Mouse (Mus musculus): ENCODE results near the gene Tpp2. TPM values are rescaled to one million over a fixed set of nuclear protein-coding genes. Genes with fewer than 3 reads are reported as not detected.
A peak's percentile ranks its signal among the peaks of the same experiment; 100 is the strongest.

Gene Tpp2
- polyA plus RNA-seq, 1 experiment from 2014 or later, result 18.8 TPM

DNA sequence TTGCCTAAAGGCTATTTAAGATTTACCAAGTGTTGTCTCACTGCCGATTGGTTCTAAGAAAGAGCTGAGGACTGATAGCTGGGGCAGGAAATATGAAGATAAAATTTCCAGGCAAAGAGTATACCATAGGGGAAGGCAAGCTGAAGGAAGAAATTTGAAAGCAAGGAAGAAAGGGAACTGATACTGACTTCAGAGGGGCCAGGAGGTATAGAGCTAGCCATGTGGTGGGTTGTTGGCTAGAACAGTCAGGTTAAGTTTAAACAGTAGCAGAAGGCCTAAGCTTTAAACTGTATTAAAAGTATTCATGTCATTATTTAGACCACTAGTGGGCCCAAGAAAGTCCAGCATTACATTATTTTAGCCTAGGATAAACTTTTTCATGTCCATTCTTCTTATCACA, 31.0 kb upstream of the Tpp2 start:
- ATAC-seq, result no peak
- no peaks in the 10 kb centered on the region for H3K9me3 ChIP-seq (ENCODE audit: control insufficient read depth)
- H3K27me3 ChIP-seq (replicated peaks; ENCODE audit: control insufficient read depth, insufficient read depth, low read length), result no peaks in the 10 kb centered on the region
- TF ChIP-seq CTCF (IDR thresholded peaks at IDR 0.05; ENCODE audit: low read depth), result no peak
- 75% methylated on average over 1 of the region's 1 CpGs for WGBS
- H3K27ac ChIP-seq (ENCODE audit: low read depth, low read length), result no peak overlapping the region
- H3K36me3 ChIP-seq (ENCODE audit: control insufficient read depth, insufficient read depth), result no peaks in the 10 kb centered on the region
- H3K9ac ChIP-seq (ENCODE audit: low read depth, low read length), result no peak overlapping the region
- H3K4me2 ChIP-seq (replicated peaks; ENCODE audit: low read depth), result no peak overlapping the region
- no peaks in the 10 kb centered on the region for H3K4me1 ChIP-seq (replicated peaks; ENCODE audit: control insufficient read depth, insufficient read depth, low read length)
- no peak overlapping the region for H3K4me3 ChIP-seq (ENCODE audit: low read depth, low read length)

GRCm38 (mm10) chr1:43902855-43903254, 30.6 kb upstream of the Tpp2 start:
- Histone ChIP-seq H3K9me3 (ENCODE audit: control insufficient read depth) (no peaks in the 10 kb centered on the region), H3K27ac (ENCODE audit: low read depth, low read length) (no peak overlapping the region), H3K4me2 (replicated peaks; ENCODE audit: low read depth) (no peak overlapping the region), H3K4me1 (replicated peaks; ENCODE audit: control insufficient read depth, insufficient read depth, low read length) (no peaks in the 10 kb centered on the region), H3K27me3 (replicated peaks; ENCODE audit: control insufficient read depth, insufficient read depth, low read length) (no peaks in the 10 kb centered on the region), H3K36me3 (ENCODE audit: control insufficient read depth, insufficient read depth) (no peaks in the 10 kb centered on the region), H3K9ac (ENCODE audit: low read depth, low read length) (no peak overlapping the region), H3K4me3 (ENCODE audit: low read depth, low read length) (no peak overlapping the region)
- WGBS, result 68% methylated on average over 4 of the region's 4 CpGs
- ATAC-seq, result no peak
- TF ChIP-seq CTCF (IDR thresholded peaks at IDR 0.05; ENCODE audit: low read depth), result peak; percentile 88

DNA sequence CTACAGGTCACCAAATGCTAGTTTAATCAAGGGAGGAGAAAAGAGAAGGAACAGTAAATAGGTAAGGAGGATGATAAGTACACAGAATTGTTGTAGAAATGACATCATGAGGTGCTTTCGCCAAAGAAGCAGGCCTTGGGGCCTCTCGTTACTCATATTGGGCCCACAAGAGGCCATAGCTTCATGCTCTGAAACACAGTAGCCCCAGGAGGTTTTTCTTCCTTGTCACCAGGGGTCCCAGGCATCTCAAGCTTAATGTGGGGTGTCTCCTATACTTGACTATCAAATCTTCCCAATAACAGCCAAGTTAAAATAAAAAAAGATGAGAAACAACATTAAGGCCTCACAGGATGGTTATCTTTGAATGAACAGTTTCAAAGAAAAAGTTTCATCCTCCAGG, 18.0 kb upstream of the Tpp2 start:
- Histone ChIP-seq H3K27ac (ENCODE audit: low read depth, low read length) (no peak overlapping the region), H3K4me2 (replicated peaks; ENCODE audit: low read depth) (no peak overlapping the region), H3K4me1 (replicated peaks; ENCODE audit: control insufficient read depth, insufficient read depth, low read length) (no peaks in the 10 kb centered on the region), H3K9me3 (ENCODE audit: control insufficient read depth) (no peaks in the 10 kb centered on the region), H3K36me3 (ENCODE audit: control insufficient read depth, insufficient read depth) (no peaks in the 10 kb centered on the region), H3K4me3 (ENCODE audit: low read depth, low read length) (no peak overlapping the region), H3K27me3 (replicated peaks; ENCODE audit: control insufficient read depth, insufficient read depth, low read length) (no peaks in the 10 kb centered on the region), H3K9ac (ENCODE audit: low read depth, low read length) (no peak overlapping the region)
- ATAC-seq, result no peak
- WGBS, result 69% methylated on average over 2 of the region's 2 CpGs
- TF ChIP-seq CTCF (IDR thresholded peaks at IDR 0.05; ENCODE audit: low read depth), result no peak

DNA sequence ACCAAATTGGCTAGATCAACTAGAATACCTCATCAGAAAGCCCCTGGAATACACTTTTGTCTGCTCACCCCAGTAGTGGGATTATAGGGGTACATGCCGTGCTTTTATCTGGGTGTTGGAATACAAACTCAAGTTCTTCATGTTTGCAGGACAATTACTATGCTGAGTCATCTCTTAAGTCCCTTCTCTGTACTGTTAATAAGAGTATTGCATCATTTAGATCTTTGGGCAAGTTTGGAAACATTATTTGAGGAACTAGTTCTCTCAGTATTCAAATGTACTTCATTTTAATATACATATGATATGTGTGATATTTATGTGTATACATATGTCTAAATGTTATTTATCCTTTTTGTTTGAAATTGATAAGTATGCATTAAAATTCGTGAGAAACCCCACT, 16.6 kb upstream of the Tpp2 start:
- TF ChIP-seq CTCF (IDR thresholded peaks at IDR 0.05; ENCODE audit: low read depth), result no peak
- ATAC-seq, result no peak
- H3K27me3 ChIP-seq (replicated peaks; ENCODE audit: control insufficient read depth, insufficient read depth, low read length), result no peaks in the 10 kb centered on the region
- H3K27ac ChIP-seq (ENCODE audit: low read depth, low read length), result no peak overlapping the region
- H3K9ac ChIP-seq (ENCODE audit: low read depth, low read length), result no peak overlapping the region
- H3K4me2 ChIP-seq (replicated peaks; ENCODE audit: low read depth), result no peak overlapping the region
- H3K4me1 ChIP-seq (replicated peaks; ENCODE audit: control insufficient read depth, insufficient read depth, low read length), result no peaks in the 10 kb centered on the region
- H3K36me3 ChIP-seq (ENCODE audit: control insufficient read depth, insufficient read depth), result no peaks in the 10 kb centered on the region
- 44% methylated on average over 2 of the region's 2 CpGs for WGBS
- no peak overlapping the region for H3K4me3 ChIP-seq (ENCODE audit: low read depth, low read length)
- no peaks in the 10 kb centered on the region for H3K9me3 ChIP-seq (ENCODE audit: control insufficient read depth)

DNA sequence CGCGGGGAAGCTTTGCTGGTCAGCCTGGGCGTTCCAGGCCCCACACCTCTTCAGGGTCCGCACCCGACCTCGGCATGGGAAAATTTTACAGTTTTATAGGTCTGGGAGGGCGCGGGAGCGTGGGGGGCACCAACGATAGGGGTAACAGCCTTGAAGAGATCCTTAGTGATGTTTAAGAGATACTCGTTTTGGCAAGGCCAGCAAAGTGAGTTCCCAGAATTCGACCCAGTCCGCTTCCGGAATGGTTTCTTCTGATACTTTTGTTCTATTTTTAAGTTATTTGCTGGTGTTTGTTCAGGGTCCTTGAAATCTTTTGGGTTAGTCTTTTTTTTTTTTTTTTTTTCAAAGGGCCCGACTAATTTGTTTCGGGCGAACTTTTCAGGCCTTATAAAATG, 966 bp downstream of the Tpp2 start:
- no peak for ATAC-seq
- WGBS, result under 1% methylated on average over 17 of the region's 17 CpGs
- Histone ChIP-seq H3K27ac (ENCODE audit: low read depth, low read length) (peak overlapping the region; percentile 93), H3K36me3 (ENCODE audit: control insufficient read depth, insufficient read depth) (no peaks in the 10 kb centered on the region), H3K27me3 (replicated peaks; ENCODE audit: control insufficient read depth, insufficient read depth, low read length) (no peaks in the 10 kb centered on the region), H3K4me2 (replicated peaks; ENCODE audit: low read depth) (peak overlapping the region; percentile 76), H3K9me3 (ENCODE audit: control insufficient read depth) (no peaks in the 10 kb centered on the region), H3K9ac (ENCODE audit: low read depth, low read length) (peak overlapping the region; percentile 82), H3K4me1 (replicated peaks; ENCODE audit: control insufficient read depth, insufficient read depth, low read length) (no peaks in the 10 kb centered on the region; the same call in 1 of the 2 replicates), H3K4me3 (ENCODE audit: low read depth, low read length) (peak overlapping the region; percentile 66)
- no peak for TF ChIP-seq CTCF (IDR thresholded peaks at IDR 0.05; ENCODE audit: low read depth)

GRCm38 (mm10) chr1:43939310-43939709, 5.9 kb downstream of the Tpp2 start:
- no peak overlapping the region for H3K4me3 ChIP-seq (ENCODE audit: low read depth, low read length)
- TF ChIP-seq CTCF (IDR thresholded peaks at IDR 0.05; ENCODE audit: low read depth), result no peak
- H3K36me3 ChIP-seq (ENCODE audit: control insufficient read depth, insufficient read depth), result peaks cover 14% of the 10 kb centered on the region
- H3K27me3 ChIP-seq (replicated peaks; ENCODE audit: control insufficient read depth, insufficient read depth, low read length), result no peaks in the 10 kb centered on the region
- no peak overlapping the region for H3K4me2 ChIP-seq (replicated peaks; ENCODE audit: low read depth)
- no peaks in the 10 kb centered on the region; the same call in 1 of the 2 replicates for H3K4me1 ChIP-seq (replicated peaks; ENCODE audit: control insufficient read depth, insufficient read depth, low read length)
- no peak overlapping the region for H3K9ac ChIP-seq (ENCODE audit: low read depth, low read length)
- no peaks in the 10 kb centered on the region for H3K9me3 ChIP-seq (ENCODE audit: control insufficient read depth)
- no peak for ATAC-seq
- 93% methylated on average over 1 of the region's 1 CpGs for WGBS
- H3K27ac ChIP-seq (ENCODE audit: low read depth, low read length), result no peak overlapping the region

Data from intestine, postnatal 0 days (tissue).